Mouse (Mus musculus): ENCODE measurements around the gene Nat8f6. TPM values are rescaled to one million over a fixed set of nuclear protein-coding genes. Genes with fewer than 3 reads are reported as not detected.
"Not testable (repeated sequence)": the region's sequence is repeated elsewhere in the genome, so short reads cannot be mapped to it uniquely, and the experiment has no call there.

Nat8f6 gene
- polyA plus RNA-seq, 1 experiment from 2014 or later: not detected

GRCm38 (mm10) chr6:85839982-85840381 lies 19.2 kb upstream of the Nat8f6 start:
- WGBS: 62% methylated on average over 4 of the region's 4 CpGs
- Histone ChIP-seq H3K27me3 (replicated peaks; ENCODE audit: control insufficient read depth, insufficient read depth, low read length) (no peaks in the 10 kb centered on the region), H3K4me1 (replicated peaks; ENCODE audit: control insufficient read depth, insufficient read depth, low read length) (no peaks in the 10 kb centered on the region), H3K9me3 (ENCODE audit: control insufficient read depth, low read length) (no peaks in the 10 kb centered on the region), H3K27ac (ENCODE audit: low read depth, low read length) (no peak overlapping the region), H3K4me2 (no peak overlapping the region), H3K36me3 (ENCODE audit: control insufficient read depth, insufficient read depth, low read length) (no peaks in the 10 kb centered on the region), H3K9ac (ENCODE audit: low read depth, low read length) (no peak overlapping the region), H3K4me3 (ENCODE audit: low read depth, low read length) (no peak overlapping the region)
- no peak for DNase-seq (ENCODE audit: low spot score)
- no peak for ATAC-seq (replicated peaks; ENCODE audit: low FRiP score)

GRCm38 (mm10) chr6:85838674-85839073 lies 17.9 kb upstream of the Nat8f6 start:
- H3K9me3 ChIP-seq (ENCODE audit: control insufficient read depth, low read length): no peaks in the 10 kb centered on the region
- H3K9ac ChIP-seq (ENCODE audit: low read depth, low read length): no peak overlapping the region
- 79% methylated on average over 8 of the region's 8 CpGs for WGBS
- no peak overlapping the region for H3K27ac ChIP-seq (ENCODE audit: low read depth, low read length)
- no peaks in the 10 kb centered on the region for H3K4me1 ChIP-seq (replicated peaks; ENCODE audit: control insufficient read depth, insufficient read depth, low read length)
- DNase-seq (ENCODE audit: low spot score) (no peak), ATAC-seq (replicated peaks; ENCODE audit: low FRiP score) (no peak)
- H3K36me3 ChIP-seq (ENCODE audit: control insufficient read depth, insufficient read depth, low read length): no peaks in the 10 kb centered on the region
- H3K27me3 ChIP-seq (replicated peaks; ENCODE audit: control insufficient read depth, insufficient read depth, low read length): no peaks in the 10 kb centered on the region
- no peak overlapping the region for H3K4me2 ChIP-seq
- H3K4me3 ChIP-seq (ENCODE audit: low read depth, low read length): no peak overlapping the region

GRCm38 (mm10) chr6:85837307-85837706 lies 16.6 kb upstream of the Nat8f6 start:
- ATAC-seq (replicated peaks; ENCODE audit: low FRiP score); H3K36me3 ChIP-seq (ENCODE audit: control insufficient read depth, insufficient read depth, low read length); DNase-seq (ENCODE audit: low spot score); H3K27me3 ChIP-seq (replicated peaks; ENCODE audit: control insufficient read depth, insufficient read depth, low read length); H3K27ac ChIP-seq (ENCODE audit: low read depth, low read length); H3K9ac ChIP-seq (ENCODE audit: low read depth, low read length); H3K9me3 ChIP-seq (ENCODE audit: control insufficient read depth, low read length); H3K4me3 ChIP-seq (ENCODE audit: low read depth, low read length); H3K4me1 ChIP-seq (replicated peaks; ENCODE audit: control insufficient read depth, insufficient read depth, low read length): not testable (repeated sequence)
- peak overlapping the region; percentile 33; the same call in 1 of the 2 replicates for H3K4me2 ChIP-seq
- WGBS: 17% methylated on average over 12 of the region's 12 CpGs

- peak overlapping the region; percentile 33; the same call in 1 of the 2 replicates for H3K4me2 ChIP-seq
- not testable (repeated sequence) for H3K9me3 ChIP-seq (ENCODE audit: control insufficient read depth, low read length); H3K4me3 ChIP-seq (ENCODE audit: low read depth, low read length); DNase-seq (ENCODE audit: low spot score); H3K27me3 ChIP-seq (replicated peaks; ENCODE audit: control insufficient read depth, insufficient read depth, low read length); ATAC-seq (replicated peaks; ENCODE audit: low FRiP score); H3K4me1 ChIP-seq (replicated peaks; ENCODE audit: control insufficient read depth, insufficient read depth, low read length); H3K27ac ChIP-seq (ENCODE audit: low read depth, low read length); H3K9ac ChIP-seq (ENCODE audit: low read depth, low read length); H3K36me3 ChIP-seq (ENCODE audit: control insufficient read depth, insufficient read depth, low read length)
- WGBS: 15% methylated on average over 8 of the region's 9 CpGs
Observed at GRCm38 (mm10) chr6:85836827-85837226, 16.1 kb upstream of the Nat8f6 start.

DNA sequence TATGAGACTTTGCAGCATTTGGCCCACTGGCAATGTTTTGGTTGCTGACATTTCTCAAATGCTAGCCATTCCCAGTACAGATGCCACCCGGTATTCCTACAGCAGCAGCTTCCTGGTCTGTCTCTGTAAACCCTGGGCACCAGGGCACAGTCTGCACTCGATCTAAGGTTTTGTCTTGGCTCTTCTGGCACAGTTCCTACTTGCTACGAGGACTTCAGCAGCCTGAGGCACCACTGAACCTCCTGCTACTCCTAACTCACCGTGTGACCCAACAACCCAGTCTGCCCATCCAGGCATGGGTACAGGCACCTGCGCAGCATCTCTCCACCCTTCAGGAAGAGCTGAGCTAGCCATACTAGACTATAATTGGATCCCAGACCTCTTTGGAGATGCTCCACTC lies 15.3 kb upstream of the Nat8f6 start:
- H3K9ac ChIP-seq (ENCODE audit: low read depth, low read length); H3K9me3 ChIP-seq (ENCODE audit: control insufficient read depth, low read length); H3K4me2 ChIP-seq; H3K36me3 ChIP-seq (ENCODE audit: control insufficient read depth, insufficient read depth, low read length); H3K4me3 ChIP-seq (ENCODE audit: low read depth, low read length); ATAC-seq (replicated peaks; ENCODE audit: low FRiP score); H3K27me3 ChIP-seq (replicated peaks; ENCODE audit: control insufficient read depth, insufficient read depth, low read length); DNase-seq (ENCODE audit: low spot score); H3K4me1 ChIP-seq (replicated peaks; ENCODE audit: control insufficient read depth, insufficient read depth, low read length); H3K27ac ChIP-seq (ENCODE audit: low read depth, low read length): not testable (repeated sequence)
- 74% methylated on average over 5 of the region's 5 CpGs for WGBS

- H3K4me3 ChIP-seq (ENCODE audit: low read depth, low read length); H3K9ac ChIP-seq (ENCODE audit: low read depth, low read length); DNase-seq (ENCODE audit: low spot score); ATAC-seq (replicated peaks; ENCODE audit: low FRiP score); H3K9me3 ChIP-seq (ENCODE audit: control insufficient read depth, low read length); H3K36me3 ChIP-seq (ENCODE audit: control insufficient read depth, insufficient read depth, low read length); H3K27me3 ChIP-seq (replicated peaks; ENCODE audit: control insufficient read depth, insufficient read depth, low read length); H3K4me1 ChIP-seq (replicated peaks; ENCODE audit: control insufficient read depth, insufficient read depth, low read length); H3K27ac ChIP-seq (ENCODE audit: low read depth, low read length); H3K4me2 ChIP-seq: not testable (repeated sequence)
- WGBS: 63% methylated on average over 1 of the region's 2 CpGs
Observed at GRCm38 (mm10) chr6:85835104-85835503, 14.3 kb upstream of the Nat8f6 start.

DNA sequence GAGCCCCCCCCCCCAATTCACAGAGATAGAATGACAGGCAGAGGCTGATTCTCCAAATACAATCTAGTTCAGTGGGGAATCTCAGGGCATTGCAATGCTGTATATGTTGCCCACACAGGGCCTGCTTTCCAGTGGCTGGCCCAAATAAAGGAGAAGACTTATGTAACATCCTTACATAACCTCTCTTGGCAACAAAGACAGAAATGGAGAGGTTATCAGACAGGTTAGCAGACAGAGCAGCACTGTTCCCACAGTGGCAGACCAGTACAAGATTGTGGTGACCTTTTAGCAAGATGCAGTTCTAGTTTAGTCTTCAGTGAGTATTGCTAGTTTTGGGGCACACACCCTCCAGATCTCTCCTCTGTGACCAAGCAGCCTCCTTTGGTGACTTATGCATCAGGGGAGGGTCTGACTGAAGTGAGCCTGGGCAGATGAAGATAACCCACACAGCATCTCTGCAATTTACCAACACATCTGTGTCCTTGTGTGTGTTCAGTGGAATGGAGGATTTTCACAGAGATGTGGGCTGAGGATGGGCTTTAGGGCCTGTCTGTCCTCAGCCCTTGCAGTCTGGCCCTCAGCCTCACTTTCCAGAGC lies 13.8 kb upstream of the Nat8f6 start:
- ATAC-seq (replicated peaks; ENCODE audit: low FRiP score); H3K9ac ChIP-seq (ENCODE audit: low read depth, low read length); H3K9me3 ChIP-seq (ENCODE audit: control insufficient read depth, low read length); H3K27ac ChIP-seq (ENCODE audit: low read depth, low read length); H3K27me3 ChIP-seq (replicated peaks; ENCODE audit: control insufficient read depth, insufficient read depth, low read length); H3K4me3 ChIP-seq (ENCODE audit: low read depth, low read length); DNase-seq (ENCODE audit: low spot score); H3K4me1 ChIP-seq (replicated peaks; ENCODE audit: control insufficient read depth, insufficient read depth, low read length); H3K4me2 ChIP-seq; H3K36me3 ChIP-seq (ENCODE audit: control insufficient read depth, insufficient read depth, low read length): not testable (repeated sequence)

GRCm38 (mm10) chr6:85831796-85832321 lies 11.1 kb upstream of the Nat8f6 start, which contains the start of gene Nat8:
Gene Nat8 (minus strand): TSS chr6:85832082.
- Histone ChIP-seq H3K4me3 (ENCODE audit: low read depth, low read length) (no peak within 1 kb of the TSS), H3K9me3 (ENCODE audit: control insufficient read depth, low read length) (no peaks in the 10 kb centered on the region), H3K4me2 (no peak within 1 kb of the TSS), H3K27ac (ENCODE audit: low read depth, low read length) (no peak within 1 kb of the TSS), H3K27me3 (replicated peaks; ENCODE audit: control insufficient read depth, insufficient read depth, low read length) (no peaks in the 10 kb centered on the region), H3K4me1 (replicated peaks; ENCODE audit: control insufficient read depth, insufficient read depth, low read length) (no peaks in the 10 kb centered on the region), H3K36me3 (ENCODE audit: control insufficient read depth, insufficient read depth, low read length) (no peaks in the 10 kb centered on the region), H3K9ac (ENCODE audit: low read depth, low read length) (no peak within 1 kb of the TSS)
- 64% methylated on average over 7 of the region's 7 CpGs for whole genome bisulfite sequencing
- no peak for DNase-seq (ENCODE audit: low spot score)
- ATAC-seq (replicated peaks; ENCODE audit: low FRiP score): no peak

DNA sequence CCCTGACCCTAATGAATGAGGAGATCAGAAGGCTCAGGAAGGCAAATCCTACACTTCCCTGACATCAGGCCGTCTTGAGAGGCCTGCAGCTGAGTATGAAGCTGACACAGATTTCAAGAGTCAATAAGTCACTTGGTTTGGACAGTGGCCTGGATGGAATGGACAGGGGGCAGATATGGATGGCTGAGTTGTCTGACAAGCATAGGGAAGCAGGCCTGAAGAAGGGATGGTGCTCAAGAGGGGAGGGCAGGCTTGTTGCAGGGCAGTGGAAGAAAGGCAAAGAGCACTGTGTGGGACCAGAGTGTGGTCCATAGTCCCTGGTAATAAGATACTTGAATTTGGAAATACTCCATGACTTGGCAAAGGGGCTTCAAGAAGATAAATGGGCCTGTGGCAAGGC lies 8.7 kb upstream of the Nat8f6 start:
- H3K9ac ChIP-seq (ENCODE audit: low read depth, low read length): no peak overlapping the region
- no peaks in the 10 kb centered on the region for H3K36me3 ChIP-seq (ENCODE audit: control insufficient read depth, insufficient read depth, low read length)
- H3K27ac ChIP-seq (ENCODE audit: low read depth, low read length): no peak overlapping the region
- WGBS: 54% methylated on average over 1 of the region's 1 CpGs
- DNase-seq (ENCODE audit: low spot score) (no peak), ATAC-seq (replicated peaks; ENCODE audit: low FRiP score) (no peak)
- H3K4me1 ChIP-seq (replicated peaks; ENCODE audit: control insufficient read depth, insufficient read depth, low read length): no peaks in the 10 kb centered on the region
- H3K4me2 ChIP-seq: no peak overlapping the region
- no peak overlapping the region for H3K4me3 ChIP-seq (ENCODE audit: low read depth, low read length)
- H3K9me3 ChIP-seq (ENCODE audit: control insufficient read depth, low read length): no peaks in the 10 kb centered on the region
- no peaks in the 10 kb centered on the region for H3K27me3 ChIP-seq (replicated peaks; ENCODE audit: control insufficient read depth, insufficient read depth, low read length)

All from liver, embryonic 11.5 days (tissue).